Mouse (Mus musculus) thymus, adult 2 months (tissue): Measurements from ENCODE around the gene Prkcg.

Experiments
- CTCF ChIP-seq: fragments of 200-500 bp; IDR thresholded peaks from 2 replicates; pipeline ENCODE4 v1.5.1; 2012; ENCODE audit warnings: mild to moderate bottlenecking, control low read depth, low read length, moderate library complexity, borderline replicate concordance; ENCODE audit not compliant: control insufficient read depth, poor library complexity, insufficient read depth; ENCODE audit errors: extremely low read depth
- POLR2A ChIP-seq: fragments of 200-500 bp; IDR thresholded peaks from 2 replicates; pipeline ENCODE4 v1.6.1; 2012; ENCODE audit warnings: mild to moderate bottlenecking, low read length, control low read depth, moderate library complexity; ENCODE audit not compliant: control insufficient read depth, poor library complexity, insufficient read depth; ENCODE audit errors: extremely low read depth

GRCm38 (mm10) chr7:3329776-3330546 lies 41.0 kb downstream of the Prkcg start:
- peak; percentile 88 for TF ChIP-seq CTCF
- TF ChIP-seq POLR2A, result no peak
